Mouse (Mus musculus): Measurements from ENCODE around the gene Slc35e1.

DNA sequence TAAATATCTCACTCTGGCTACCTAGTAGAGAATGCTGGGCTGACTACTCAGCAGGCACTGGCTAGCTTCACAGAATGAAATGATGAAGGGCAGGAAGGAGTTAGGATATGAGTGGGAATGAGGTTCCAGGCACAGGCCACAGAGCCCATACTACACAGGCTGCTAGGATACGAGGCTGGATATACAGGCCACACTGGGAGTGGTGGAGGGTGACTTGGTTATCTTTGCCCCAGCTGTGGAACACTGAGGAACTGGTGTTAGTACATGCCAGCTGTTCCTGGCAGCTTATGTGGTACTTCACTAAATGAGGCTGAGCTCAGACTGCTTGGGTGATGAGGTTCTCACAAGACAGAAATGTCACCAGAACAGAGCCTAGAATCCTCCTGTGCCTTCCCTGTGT is 20.7 kb upstream of the Slc35e1 start:
- no peak for TF ChIP-seq GATA1 (IDR thresholded peaks at IDR 0.05; ENCODE audit: low read depth, low read length)
- no peak for TF ChIP-seq ZNF384 (IDR thresholded peaks at IDR 0.05; ENCODE audit: low read depth, low read length)
- no peak for TF ChIP-seq CTCF (IDR thresholded peaks at IDR 0.05 in 2 of 3, conservative IDR thresholded peaks at IDR 0.05 in 1 of 3; ENCODE audit: control insufficient read depth in 1 of 3, insufficient read depth in 1 of 3, low read depth in 2 of 3, low read length in 3 of 3, poor library complexity in 1 of 3, severe bottlenecking in 1 of 3)
- TF ChIP-seq MXI1 (IDR thresholded peaks at IDR 0.05; ENCODE audit: low read depth, low read length), result no peak

All from MEL (cell line).